Mouse (Mus musculus) mouse embryonic stem cell (cell line): Measurements from ENCODE around the gene Gpr152.

Experiments
- in situ Hi-C, 2 experiments: fragments of 300-500 bp; cut with MboI; formaldehyde crosslinking; loops; 1 replicate in 1 of 2; 3 replicates in 1 of 2; pipeline ENCODE4 v1.14.3; 2019 to 2020; ENCODE audit warnings: low sequenced_read_pairs in 2 of 2, low pct_unique_long_range_greater_than_20kb in 1 of 2, mixed read lengths in 1 of 2; ENCODE audit not compliant: unreplicated experiment in 1 of 2

Gene Gpr152

GRCm38 (mm10) chr19:4139446-4139845 lies at the start of gene Gpr152:
TSS of gene Gpr152 (plus strand) at chr19:4139787.
- in situ Hi-C loops = no loop called here

GRCm38 (mm10) chr19:4090446-4090845 lies 49.1 kb upstream of the Gpr152 start:
- in situ Hi-C loops = no loop called here

GRCm38 (mm10) chr19:4091383-4091782 lies 48.2 kb upstream of the Gpr152 start:
- in situ Hi-C loops = no loop called here

- in situ Hi-C loops = no loop called here
Measured at GRCm38 (mm10) chr19:4092750-4093149, 46.8 kb upstream of the Gpr152 start.

GRCm38 (mm10) chr19:4093772-4094171 lies 45.8 kb upstream of the Gpr152 start:
- in situ Hi-C loops = no loop called here

- in situ Hi-C loops = no loop called here
Measured at GRCm38 (mm10) chr19:4094348-4094747, 45.2 kb upstream of the Gpr152 start.

GRCm38 (mm10) chr19:4094774-4095303 lies 44.7 kb upstream of the Gpr152 start:
- in situ Hi-C loops = no loop called here

- in situ Hi-C loops = no loop called here
Measured at GRCm38 (mm10) chr19:4095802-4096201, 43.8 kb upstream of the Gpr152 start.

GRCm38 (mm10) chr19:4096642-4097440 lies 42.7 kb upstream of the Gpr152 start, which contains the start of gene Cdk2ap2:
TSS of gene Cdk2ap2 (plus strand) at chr19:4097182.
- in situ Hi-C loops = no loop called here

GRCm38 (mm10) chr19:4097441-4097825 lies 42.2 kb upstream of the Gpr152 start:
- in situ Hi-C loops = no loop called here

GRCm38 (mm10) chr19:4098426-4098825 lies 41.2 kb upstream of the Gpr152 start:
- in situ Hi-C loops = no loop called here

- in situ Hi-C loops = no loop called here
Measured at GRCm38 (mm10) chr19:4099056-4099455, 40.5 kb upstream of the Gpr152 start.

- in situ Hi-C loops = no loop called here
Measured at GRCm38 (mm10) chr19:4099837-4100717, 39.5 kb upstream of the Gpr152 start, which contains the start of gene Pitpnm1. TSS of gene Pitpnm1 (plus strand) at chr19:4099998.

GRCm38 (mm10) chr19:4100718-4101261 lies 38.8 kb upstream of the Gpr152 start:
- in situ Hi-C loops = no loop called here

- in situ Hi-C loops = no loop called here
Measured at GRCm38 (mm10) chr19:4101466-4101865, 38.1 kb upstream of the Gpr152 start.

GRCm38 (mm10) chr19:4102049-4102448 lies 37.5 kb upstream of the Gpr152 start:
- in situ Hi-C loops = no loop called here

GRCm38 (mm10) chr19:4102626-4103025 lies 37.0 kb upstream of the Gpr152 start:
- in situ Hi-C loops = no loop called here

- in situ Hi-C loops = no loop called here
Measured at GRCm38 (mm10) chr19:4103294-4103693, 36.3 kb upstream of the Gpr152 start.

- in situ Hi-C loops = no loop called here
Measured at GRCm38 (mm10) chr19:4103792-4104191, 35.8 kb upstream of the Gpr152 start.
